Comparison of ENCODE assay signal across 22 mouse cellular contexts in the genomic region with DNA sequence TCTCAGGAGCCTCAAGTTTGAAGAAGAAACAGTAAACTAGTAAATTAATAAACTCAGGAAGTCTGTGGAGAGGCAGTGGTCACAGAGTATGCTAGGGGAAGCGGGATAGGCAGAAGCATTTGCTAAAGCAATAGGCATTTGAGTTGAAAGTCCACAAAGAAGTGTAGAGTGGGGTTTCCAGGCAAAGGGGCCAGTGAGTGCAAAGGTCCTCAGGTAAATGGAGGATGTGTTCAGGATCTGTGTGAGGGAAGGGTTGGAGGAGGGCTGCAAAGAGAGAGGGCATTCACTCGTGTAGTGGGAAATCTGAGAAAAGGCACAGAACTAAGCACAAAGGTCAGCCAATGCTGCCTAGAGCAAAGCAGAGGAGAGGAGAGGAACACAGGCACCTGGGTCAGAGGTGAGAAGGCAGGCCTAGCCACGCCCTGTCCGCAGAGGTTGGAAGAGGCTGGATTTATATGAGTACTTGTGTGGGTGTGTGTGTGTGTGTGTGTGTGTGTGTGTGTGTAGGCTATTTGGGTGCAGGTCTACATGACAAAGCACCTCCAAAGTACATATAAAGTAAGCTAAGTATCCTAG. TPM values are rescaled to one million over a fixed set of nuclear protein-coding genes. Genes with fewer than 3 reads are reported as not detected.
DNase-seq lines count a peak whose midpoint lies in the region; ATAC-seq and TF ChIP-seq lines count a peak whose summit lies in the region.
"Had no signal": no experiment of that assay in that cellular context is flagged by ENCODE, and none has a peak within 500 bp of the region (broad histone marks: within the 10 kb centered on the region; RNA-seq: fewer than 3 reads in every experiment).

No protein-coding gene starts in this region.

- no peaks in the 10 kb centered on the region for H3K9me3 ChIP-seq in midbrain, embryonic 11.5 days (ENCODE audit: control insufficient read depth, low read length)
- no peaks in the 10 kb centered on the region for H3K9me3 ChIP-seq in midbrain, postnatal 0 days (ENCODE audit: low read length)
- no peaks in the 10 kb centered on the region for H3K9me3 ChIP-seq in liver, embryonic 15.5 days (replicated peaks)
- H3K9me3 ChIP-seq: embryonic facial prominence, embryonic 13.5 days; forebrain, embryonic 15.5 days; G1E; heart, embryonic 15.5 days had no signal

- intact Hi-C loops in heart, postnatal 14 days (cut with DNase I) = no loop called here

- no peak for TF ChIP-seq CTCF in midbrain, postnatal 0 days (IDR thresholded peaks at IDR 0.05)

- H3K4me2 ChIP-seq in midbrain, embryonic 11.5 days = no peak overlapping the region
- H3K4me2 ChIP-seq in midbrain, postnatal 0 days (ENCODE audit: low read depth, low read length, poor library complexity, severe bottlenecking) = no peak overlapping the region
- H3K4me2 ChIP-seq in liver, embryonic 15.5 days = no peak overlapping the region
- H3K4me2 ChIP-seq: embryonic facial prominence, embryonic 13.5 days; forebrain, embryonic 15.5 days; heart, embryonic 15.5 days had no signal

- no peaks in the 10 kb centered on the region for H3K36me3 ChIP-seq in midbrain, embryonic 11.5 days (ENCODE audit: control insufficient read depth, insufficient read depth, low read length)
- H3K36me3 ChIP-seq in midbrain, postnatal 0 days (ENCODE audit: insufficient read depth, low read length) = no peaks in the 10 kb centered on the region
- no peaks in the 10 kb centered on the region for H3K36me3 ChIP-seq in liver, embryonic 15.5 days (replicated peaks)
- H3K36me3 ChIP-seq: embryonic facial prominence, embryonic 13.5 days; forebrain, embryonic 15.5 days; G1E; heart, embryonic 15.5 days had no signal

- ATAC-seq in midbrain, embryonic 11.5 days (ENCODE audit: low FRiP score) = no peak
- ATAC-seq in midbrain, postnatal 0 days (ENCODE audit: low FRiP score) = no peak
- peak; percentile 43 for ATAC-seq in liver, embryonic 15.5 days (ENCODE audit: insufficient read depth)
- ATAC-seq: forebrain, embryonic 15.5 days; hindbrain, embryonic 16.5 days; lung, postnatal 0 days had no signal

- H3K9ac ChIP-seq in midbrain, embryonic 11.5 days (ENCODE audit: low read length) = no peak overlapping the region
- H3K9ac ChIP-seq in midbrain, postnatal 0 days (replicated peaks; ENCODE audit: low read length, poor library complexity, severe bottlenecking) = no peak overlapping the region
- H3K9ac ChIP-seq in liver, embryonic 15.5 days = no peak overlapping the region
- H3K9ac ChIP-seq: embryonic facial prominence, embryonic 13.5 days; forebrain, embryonic 15.5 days; heart, embryonic 15.5 days had no signal

- peak; percentile 31 for DNase-seq in kidney, adult 11 months
- DNase-seq in kidney, postnatal 25 days = no peak
- peak; percentile 12 for DNase-seq in midbrain, embryonic 11.5 days (ENCODE audit: low spot score, missing footprints)
- no peak for DNase-seq in midbrain, postnatal 0 days (ENCODE audit: low spot score)
- DNase-seq in heart, postnatal 14 days = no peak
- DNase-seq in retina, postnatal 1 day = no peak
- DNase-seq in urinary bladder, postnatal 4 days (ENCODE audit: low spot score in 2 of 2) = no peak
- DNase-seq: adrenal gland, postnatal 36 days; cerebellum, adult 11-12 months; cerebellum, postnatal 14 days; gastrocnemius, postnatal 36 days; layer of hippocampus, postnatal 36 days; midbrain, embryonic 14.5 days; right cerebral cortex, postnatal 25 days had no signal

- H3K4me1 ChIP-seq in midbrain, embryonic 11.5 days (ENCODE audit: control insufficient read depth, insufficient read depth, low read length) = no peaks in the 10 kb centered on the region
- H3K4me1 ChIP-seq in midbrain, postnatal 0 days (ENCODE audit: insufficient read depth, low read length) = no peaks in the 10 kb centered on the region
- H3K4me1 ChIP-seq in liver, embryonic 15.5 days (replicated peaks) = 0 out of 2 replicates have a peak, but pooled peaks cover 9% of the 10 kb centered on the region
- H3K4me1 ChIP-seq: forebrain, embryonic 15.5 days had no signal

- no peak overlapping the region for H3K4me3 ChIP-seq in midbrain, embryonic 11.5 days (ENCODE audit: low read depth, low read length)
- no peak overlapping the region for H3K4me3 ChIP-seq in midbrain, postnatal 0 days (ENCODE audit: low read depth, low read length)
- H3K4me3 ChIP-seq in liver, embryonic 15.5 days (replicated peaks) = no peak overlapping the region
- H3K4me3 ChIP-seq: embryonic facial prominence, embryonic 13.5 days; forebrain, embryonic 15.5 days; heart, embryonic 15.5 days; myocyte had no signal

- WGBS in midbrain, embryonic 11.5 days = 83% methylated on average over 4 of the region's 4 CpGs
- 87% methylated on average over 4 of the region's 4 CpGs for WGBS in midbrain, postnatal 0 days
- WGBS in liver, embryonic 15.5 days (ENCODE audit: insufficient replicate concordance) = 56% methylated on average over 4 of the region's 4 CpGs

- H3K27ac ChIP-seq in midbrain, embryonic 11.5 days (ENCODE audit: low read depth, low read length) = no peak overlapping the region
- H3K27ac ChIP-seq in midbrain, postnatal 0 days (ENCODE audit: low read depth, low read length) = no peak overlapping the region
- no peak overlapping the region; the same call in 1 of the 2 replicates for H3K27ac ChIP-seq in liver, embryonic 15.5 days (replicated peaks)
- H3K27ac ChIP-seq: embryonic facial prominence, embryonic 13.5 days; forebrain, embryonic 15.5 days; heart, embryonic 15.5 days had no signal

- H3K27me3 ChIP-seq in midbrain, embryonic 11.5 days (ENCODE audit: control insufficient read depth, insufficient read depth, low read length) = no peaks in the 10 kb centered on the region
- H3K27me3 ChIP-seq in midbrain, postnatal 0 days (ENCODE audit: insufficient read depth, low read length) = no peaks in the 10 kb centered on the region
- H3K27me3 ChIP-seq in liver, embryonic 15.5 days = no peaks in the 10 kb centered on the region
- H3K27me3 ChIP-seq: embryonic facial prominence, embryonic 13.5 days; heart, embryonic 15.5 days had no signal

RNA-seq across cellular contexts. Expression of a gene that starts 41.2 kb away (rescaled TPM):
- 789 and 799 TPM in 2 replicates for polyA plus RNA-seq in midbrain, embryonic 11.5 days (2014; fragmentation: Nextera tagmentation; extraction: Ambion mirVana)
- total RNA-seq in midbrain, postnatal 0 days (2014; rRNA removed) = 107 and 131 TPM in 2 replicates
- polyA plus RNA-seq in midbrain, postnatal 0 days (2015; fragmentation: Nextera tagmentation; extraction: Ambion mirVana) = 111 and 115 TPM in 2 replicates
- polyA plus RNA-seq in liver, embryonic 15.5 days (2015; fragmentation: Nextera tagmentation; extraction: Ambion mirVana) = 182 and 216 TPM in 2 replicates
- 10 to 100 TPM; 37.3 to 52.0 TPM for total RNA-seq in heart, postnatal 14 days (2021)
- total RNA-seq: G1E had no signal

RNA-seq across cellular contexts. Expression of a gene that starts 53.9 kb away (rescaled TPM):
- 0.16 and 0.30 TPM in 2 replicates for polyA plus RNA-seq in midbrain, embryonic 11.5 days (2014; fragmentation: Nextera tagmentation; extraction: Ambion mirVana)
- total RNA-seq in midbrain, postnatal 0 days (2014; rRNA removed) = 0.33 and 0.47 TPM in 2 replicates
- 0.71 and 0.86 TPM in 2 replicates for polyA plus RNA-seq in midbrain, postnatal 0 days (2015; fragmentation: Nextera tagmentation; extraction: Ambion mirVana)
- polyA plus RNA-seq in liver, embryonic 15.5 days (2015; fragmentation: Nextera tagmentation; extraction: Ambion mirVana) = 12.9 and 16.3 TPM in 2 replicates
- total RNA-seq in heart, postnatal 14 days (2021) = under 1 TPM; 0.15 to 0.69 TPM

Comparison
In these comparisons a context has a peak if more than half of its experiments do, and no peak if none do; other contexts are left out.
1. DNase-seq: peak in kidney, adult 11 months (single experiment) and midbrain, embryonic 11.5 days (single experiment); none in kidney, postnatal 25 days (0 of 2), midbrain, postnatal 0 days (single experiment), heart, postnatal 14 days (0 of 2), retina, postnatal 1 day (single experiment) and urinary bladder, postnatal 4 days (0 of 2).